Mouse (Mus musculus): ENCODE measurements around the gene Ccl20.

Gene Ccl20

GRCm38 (mm10) chr1:83116447-83117137 is at the start of gene Ccl20:
Gene Ccl20, plus strand, starts transcription at chr1:83116766.
- no peak for DNase-seq (ENCODE audit: inconsistent age in 2 of 2, low spot score in 1 of 2)

- no peak for DNase-seq (ENCODE audit: inconsistent age in 2 of 2, low spot score in 1 of 2)
These were observed 49.4 kb upstream of the Ccl20 start for GRCm38 (mm10) chr1:83067205-83067604.

- DNase-seq (ENCODE audit: inconsistent age in 2 of 2, low spot score in 1 of 2) = no peak
These were observed 40.9 kb upstream of the Ccl20 start for GRCm38 (mm10) chr1:83075526-83076189.

- DNase-seq (ENCODE audit: inconsistent age in 2 of 2, low spot score in 1 of 2) = peak in 1 of 2 experiments; percentile 69
These were observed 40.2 kb upstream of the Ccl20 start for GRCm38 (mm10) chr1:83076190-83076917.

GRCm38 (mm10) chr1:83077016-83077415 is 39.5 kb upstream of the Ccl20 start:
- DNase-seq (ENCODE audit: inconsistent age in 2 of 2, low spot score in 1 of 2) = no peak

- DNase-seq (ENCODE audit: inconsistent age in 2 of 2, low spot score in 1 of 2) = no peak
These were observed 31.8 kb upstream of the Ccl20 start for GRCm38 (mm10) chr1:83084790-83085189.

GRCm38 (mm10) chr1:83091268-83091667 is 25.3 kb upstream of the Ccl20 start:
- no peak for DNase-seq (ENCODE audit: inconsistent age in 2 of 2, low spot score in 1 of 2)

- no peak for DNase-seq (ENCODE audit: inconsistent age in 2 of 2, low spot score in 1 of 2)
These were observed 19.6 kb upstream of the Ccl20 start for GRCm38 (mm10) chr1:83096935-83097334.

GRCm38 (mm10) chr1:83099160-83099559 is 17.4 kb upstream of the Ccl20 start:
- no peak for DNase-seq (ENCODE audit: inconsistent age in 2 of 2, low spot score in 1 of 2)

GRCm38 (mm10) chr1:83099580-83100137 is 16.9 kb upstream of the Ccl20 start:
- no peak for DNase-seq (ENCODE audit: inconsistent age in 2 of 2, low spot score in 1 of 2)

- DNase-seq (ENCODE audit: inconsistent age in 2 of 2, low spot score in 1 of 2) = peak in 1 of 2 experiments; percentile 27
These were observed 14.7 kb upstream of the Ccl20 start for GRCm38 (mm10) chr1:83101891-83102290.

- no peak for DNase-seq (ENCODE audit: inconsistent age in 2 of 2, low spot score in 1 of 2)
These were observed 11.1 kb upstream of the Ccl20 start for GRCm38 (mm10) chr1:83105464-83105863.

GRCm38 (mm10) chr1:83107410-83107978 is 9.1 kb upstream of the Ccl20 start:
- DNase-seq (ENCODE audit: inconsistent age in 2 of 2, low spot score in 1 of 2) = no peak

- peak in 1 of 2 experiments; percentile 27 for DNase-seq (ENCODE audit: inconsistent age in 2 of 2, low spot score in 1 of 2)
These were observed 5.6 kb upstream of the Ccl20 start for GRCm38 (mm10) chr1:83110992-83111391.

- DNase-seq (ENCODE audit: inconsistent age in 2 of 2, low spot score in 1 of 2) = no peak
These were observed 4.8 kb upstream of the Ccl20 start for GRCm38 (mm10) chr1:83111726-83112125.

GRCm38 (mm10) chr1:83117217-83117616 is 651 bp downstream of the Ccl20 start:
- no peak for DNase-seq (ENCODE audit: inconsistent age in 2 of 2, low spot score in 1 of 2)

- DNase-seq (ENCODE audit: inconsistent age in 2 of 2, low spot score in 1 of 2) = no peak
These were observed 1.1 kb downstream of the Ccl20 start for GRCm38 (mm10) chr1:83117661-83118060.

GRCm38 (mm10) chr1:83119903-83120302 is 3.3 kb downstream of the Ccl20 start:
- no peak for DNase-seq (ENCODE audit: inconsistent age in 2 of 2, low spot score in 1 of 2)

GRCm38 (mm10) chr1:83120312-83120711 is 3.7 kb downstream of the Ccl20 start:
- DNase-seq (ENCODE audit: inconsistent age in 2 of 2, low spot score in 1 of 2) = no peak

- no peak for DNase-seq (ENCODE audit: inconsistent age in 2 of 2, low spot score in 1 of 2)
These were observed 6.6 kb downstream of the Ccl20 start for GRCm38 (mm10) chr1:83123201-83123600.

- DNase-seq (ENCODE audit: inconsistent age in 2 of 2, low spot score in 1 of 2) = no peak
These were observed 19.3 kb downstream of the Ccl20 start for GRCm38 (mm10) chr1:83135829-83136228.

All from adrenal gland, adult (tissue).